Mouse (Mus musculus) right cerebral cortex, postnatal 25 days (tissue): Measurements from ENCODE around the gene Fmnl3.

Source experiments
- DNase-seq: peaks from one replicate; pipeline ENCODE4 v3.0.0; 2022

Gene Fmnl3

GRCm38 (mm10) chr15:99342194-99342981 lies 27.9 kb downstream of the Fmnl3 start:
- no peak for DNase-seq

DNA sequence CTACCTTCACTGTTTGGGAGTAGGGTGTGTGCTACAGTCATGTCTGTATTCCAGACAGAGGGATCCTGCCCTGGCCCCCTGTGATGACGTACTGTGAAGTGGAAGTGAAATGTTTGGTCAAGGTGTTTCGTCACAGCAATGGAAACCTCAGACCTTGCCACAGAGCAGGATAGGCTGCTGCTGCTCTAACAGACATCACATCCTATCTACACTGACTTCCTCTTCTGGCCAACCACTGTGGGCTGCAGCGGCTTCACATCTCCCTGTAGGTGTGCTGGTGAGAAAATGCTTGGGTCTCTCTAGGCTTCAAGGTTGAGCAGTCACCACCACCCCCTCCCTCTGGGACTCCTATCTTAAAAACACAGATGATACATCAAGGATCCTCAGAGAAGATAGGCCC lies 29.2 kb downstream of the Fmnl3 start:
- no peak for DNase-seq

GRCm38 (mm10) chr15:99339669-99340068 lies 30.6 kb downstream of the Fmnl3 start:
- no peak for DNase-seq

GRCm38 (mm10) chr15:99338916-99339315 lies 31.4 kb downstream of the Fmnl3 start:
- no peak for DNase-seq

DNA sequence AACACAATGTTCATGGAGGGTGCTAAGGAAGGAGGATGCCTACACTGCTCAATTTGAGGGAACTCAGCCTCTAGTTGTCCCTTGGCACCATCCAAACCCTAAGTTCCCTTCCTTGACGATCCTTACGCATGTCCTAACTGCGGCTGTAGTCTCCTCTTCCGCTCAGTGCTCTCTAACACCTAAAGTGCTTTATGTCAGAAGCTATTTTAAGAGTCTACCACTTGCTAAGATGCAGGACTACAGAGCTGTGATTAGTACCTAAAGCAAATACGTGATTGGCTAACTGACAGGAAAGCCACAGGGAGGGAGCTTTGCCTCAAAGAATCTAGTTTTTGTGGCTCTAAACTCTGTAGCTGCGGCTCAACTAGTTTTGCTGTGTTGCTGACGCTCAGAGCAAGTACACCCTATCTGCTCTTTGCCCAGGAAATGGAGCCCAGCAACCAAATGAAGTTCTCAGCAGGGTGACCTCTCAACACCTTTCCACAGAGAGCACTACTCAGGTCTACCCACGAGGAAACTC lies 34.4 kb downstream of the Fmnl3 start:
- DNase-seq: no peak

- no peak for DNase-seq
Measured at GRCm38 (mm10) chr15:99334500-99334899, 35.8 kb downstream of the Fmnl3 start.

DNA sequence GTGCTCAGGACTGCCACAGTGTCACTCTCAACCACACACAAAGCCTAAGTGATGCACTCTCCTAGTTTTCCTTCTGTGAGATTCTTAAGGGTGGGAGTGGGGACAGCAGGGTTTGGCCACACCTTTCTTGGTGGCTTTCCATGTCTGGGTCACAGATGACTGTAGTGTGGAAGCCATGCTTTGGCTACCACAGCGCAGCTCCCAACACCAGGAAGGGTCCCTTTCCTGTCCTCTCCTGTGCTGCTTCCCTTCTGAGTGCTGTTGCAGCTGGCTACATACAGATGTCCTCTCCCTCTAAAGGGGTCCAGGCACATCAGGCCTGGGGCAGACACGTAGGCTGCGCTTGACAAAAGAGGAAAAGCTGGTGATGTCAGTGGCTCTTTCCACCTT lies 36.6 kb downstream of the Fmnl3 start:
- DNase-seq: no peak

- DNase-seq: no peak
Measured at GRCm38 (mm10) chr15:99332921-99333675, 37.2 kb downstream of the Fmnl3 start.

DNA sequence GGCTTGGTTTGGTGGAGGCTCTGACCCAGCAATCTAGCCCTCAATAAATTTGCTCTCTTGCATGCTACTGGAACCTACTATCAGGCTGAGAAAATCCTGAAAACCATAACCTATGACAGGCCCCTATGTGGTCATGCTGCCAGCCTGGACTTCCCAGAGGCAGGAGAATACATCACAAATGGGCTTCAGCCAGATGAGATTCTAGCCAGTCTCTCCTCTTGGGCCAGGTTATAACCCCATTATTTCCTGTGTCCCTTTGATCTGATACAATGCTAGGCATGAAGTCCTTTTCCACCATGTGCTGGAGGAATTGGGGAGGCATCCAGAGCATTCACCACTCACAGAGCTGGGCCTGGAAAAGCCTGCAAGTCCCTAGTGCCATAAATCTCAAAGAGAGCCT lies 38.2 kb downstream of the Fmnl3 start:
- DNase-seq: no peak

- DNase-seq: no peak
Measured at GRCm38 (mm10) chr15:99331341-99331740, 38.9 kb downstream of the Fmnl3 start.

DNA sequence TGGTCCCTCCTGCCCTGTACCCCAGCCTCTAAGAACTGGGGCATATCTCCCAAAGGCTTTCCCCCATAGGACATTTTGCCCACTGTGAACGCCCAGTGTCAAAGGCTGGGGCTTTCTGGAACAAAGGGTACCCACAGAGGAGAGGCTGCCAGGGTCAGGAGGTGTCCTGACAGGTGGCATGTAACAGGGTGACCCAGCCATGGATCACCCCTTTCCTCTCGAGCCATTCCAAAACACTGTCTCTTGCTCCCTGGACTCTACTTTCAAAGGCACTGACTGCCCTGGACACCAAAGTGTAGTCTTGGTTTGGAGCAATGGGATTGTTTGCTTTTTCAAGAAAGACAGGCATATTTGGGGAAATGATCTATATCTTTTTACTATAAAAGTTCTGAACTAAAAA lies 40.0 kb downstream of the Fmnl3 start:
- DNase-seq: no peak

DNA sequence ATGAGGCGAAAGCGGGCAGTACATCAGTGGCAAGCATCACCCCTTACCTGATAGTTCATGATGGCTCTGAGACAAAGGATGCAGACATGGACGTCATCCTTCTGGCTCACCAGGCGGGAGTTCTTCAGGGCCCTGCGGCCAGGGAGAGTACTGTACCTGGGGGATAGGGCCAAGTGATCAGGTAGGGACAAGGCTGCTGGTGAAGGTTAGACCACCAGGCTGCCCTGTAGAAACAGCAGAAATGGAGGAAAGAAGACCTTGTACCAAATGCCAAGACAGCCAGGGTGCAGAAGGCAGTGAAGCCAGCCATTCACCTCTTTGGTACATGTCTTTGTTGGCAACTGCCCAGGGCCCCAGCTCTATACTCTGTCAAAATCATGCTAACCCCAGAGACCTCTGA lies 42.3 kb downstream of the Fmnl3 start:
- no peak for DNase-seq

DNA sequence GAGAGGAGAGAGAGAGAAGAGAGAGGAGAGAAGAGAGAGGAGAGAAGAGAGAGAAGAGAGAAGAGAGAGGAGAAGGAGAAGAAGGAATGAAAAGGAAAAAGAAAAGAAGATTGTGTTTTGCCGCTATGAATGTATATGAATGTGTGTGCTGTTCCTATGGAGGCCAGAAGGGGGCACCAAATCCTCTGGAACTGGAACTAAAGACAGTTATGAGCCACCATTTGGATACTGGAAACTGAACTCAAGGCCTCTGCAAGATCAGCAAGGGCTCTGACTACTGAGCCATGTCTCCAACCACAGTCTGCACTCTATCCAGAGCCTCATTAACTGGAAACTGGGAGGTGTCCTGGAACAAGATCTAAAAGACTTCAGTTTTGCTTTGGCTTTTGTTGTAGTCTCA lies 43.3 kb downstream of the Fmnl3 start:
- DNase-seq: no peak

DNA sequence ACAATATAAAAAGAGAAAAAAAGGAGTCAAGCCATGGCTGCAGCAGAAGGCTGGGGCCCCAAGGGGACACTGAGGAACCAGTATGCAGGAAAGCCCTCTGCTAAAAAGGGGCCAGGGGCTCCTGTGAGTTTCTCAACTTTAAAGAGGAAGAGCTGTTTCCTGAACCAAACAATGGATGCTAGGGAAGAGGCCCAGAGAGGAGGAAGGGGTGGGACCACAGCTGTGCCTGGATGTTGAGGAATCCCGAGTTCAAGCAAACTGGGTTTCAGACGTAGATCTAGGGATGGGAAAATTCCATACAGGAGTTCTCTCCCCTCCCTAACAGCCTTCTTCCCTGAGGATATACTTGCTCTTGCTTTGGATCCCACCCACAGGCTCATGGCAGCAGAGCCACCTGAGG lies 43.9 kb downstream of the Fmnl3 start:
- DNase-seq: no peak

GRCm38 (mm10) chr15:99325598-99325997 lies 44.7 kb downstream of the Fmnl3 start:
- DNase-seq: no peak

- no peak for DNase-seq
Measured at GRCm38 (mm10) chr15:99324151-99324550, 46.1 kb downstream of the Fmnl3 start.

- no peak for DNase-seq
Measured at GRCm38 (mm10) chr15:99320978-99321377, 49.3 kb downstream of the Fmnl3 start.

DNA sequence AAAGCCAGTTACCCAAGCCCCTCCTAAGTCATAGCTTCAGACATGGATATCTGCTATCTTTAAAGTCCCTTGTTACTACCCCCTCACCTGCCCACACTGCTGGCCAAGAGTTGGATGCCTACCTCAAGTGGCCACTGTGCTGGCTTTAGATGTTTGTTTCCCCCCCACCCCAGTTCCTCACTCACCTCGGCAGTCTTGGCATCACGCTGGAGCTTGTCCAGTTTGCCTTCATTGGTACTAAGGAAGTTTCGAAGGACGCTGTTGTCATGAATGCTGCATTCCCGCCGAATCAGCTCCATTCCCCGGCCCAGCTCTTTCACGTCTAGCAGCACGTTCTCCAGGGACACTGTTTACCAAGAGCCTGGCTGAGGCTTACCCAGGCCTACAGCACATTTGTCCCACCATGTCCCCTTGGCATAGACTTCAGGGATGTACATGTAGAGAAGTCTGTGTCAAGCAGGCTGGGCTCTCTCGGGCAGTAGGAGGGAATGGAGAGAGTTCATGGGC lies 50.1 kb downstream of the Fmnl3 start:
- DNase-seq: no peak

- DNase-seq: no peak
Measured at GRCm38 (mm10) chr15:99319411-99319871, 50.8 kb downstream of the Fmnl3 start.

DNA sequence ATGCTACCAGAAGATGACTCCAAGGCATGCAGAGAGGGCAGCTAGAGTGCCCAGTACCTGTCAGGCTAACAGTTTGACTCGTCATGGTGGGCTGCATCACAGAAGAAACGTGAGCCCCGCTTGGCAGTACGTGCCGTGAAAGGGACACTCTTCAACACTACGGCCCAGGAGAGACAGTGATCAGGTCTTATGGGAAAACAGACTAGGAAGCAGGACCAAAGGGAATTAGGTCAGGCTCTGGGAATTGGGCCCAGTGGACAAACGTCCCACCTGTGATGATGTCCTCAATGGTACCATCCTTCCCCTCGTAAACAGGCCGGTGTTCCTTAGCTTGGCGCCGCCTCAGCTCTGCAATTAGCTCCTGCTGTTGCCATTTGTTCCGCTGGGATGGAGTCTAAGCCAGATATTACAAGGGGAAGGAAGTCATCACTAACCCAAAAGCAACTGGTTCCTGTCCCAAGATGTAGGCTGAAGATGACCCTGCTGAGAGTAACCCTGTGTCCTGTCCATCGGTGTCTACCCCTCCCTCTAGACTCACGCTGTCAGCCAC lies 51.3 kb downstream of the Fmnl3 start:
- DNase-seq: no peak

DNA sequence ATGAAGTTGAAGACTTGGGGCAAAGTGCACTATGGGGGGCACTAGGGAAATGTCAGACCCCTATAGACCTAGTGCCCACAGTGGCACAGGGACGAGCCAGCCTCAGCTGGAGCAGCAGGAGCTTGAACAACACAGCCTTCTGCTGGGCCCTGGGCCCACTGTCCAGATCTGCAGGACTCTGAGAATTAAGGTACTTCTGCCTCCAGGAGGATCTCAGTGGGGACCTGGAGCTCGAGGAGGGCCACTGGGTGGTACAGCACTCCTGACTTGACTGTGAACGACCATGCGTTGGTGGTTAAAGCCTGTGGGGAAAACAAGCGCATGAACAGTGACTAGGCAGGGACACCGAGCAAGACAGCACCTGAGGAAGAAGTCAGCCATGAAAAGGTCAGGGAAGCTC lies 52.2 kb downstream of the Fmnl3 start:
- no peak for DNase-seq

DNA sequence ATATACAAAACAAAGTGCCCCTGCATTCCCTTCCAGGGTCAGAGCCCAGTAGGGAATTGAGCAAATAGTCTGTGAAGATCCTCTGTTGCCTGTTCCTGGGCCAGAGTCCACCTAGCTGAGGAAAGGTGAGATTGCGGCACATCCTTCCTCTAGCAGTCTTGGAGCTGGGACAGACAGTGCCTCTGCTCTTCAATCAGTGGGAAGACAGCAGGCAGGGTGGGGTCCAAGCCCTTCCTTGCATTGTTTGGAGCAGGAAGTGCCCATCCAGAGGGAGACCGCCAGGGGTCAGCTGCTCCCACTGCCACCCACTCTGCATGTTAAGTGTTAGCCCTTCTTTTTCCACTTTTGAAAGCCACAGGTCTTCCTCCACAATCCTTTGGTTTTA lies 53.0 kb downstream of the Fmnl3 start:
- no peak for DNase-seq
